Mouse (Mus musculus) layer of hippocampus, postnatal 36 days (tissue): ENCODE measurements at regions not wholly inside any gene's neighbourhood (a gene's known extent, or its start where the extent isn't known, plus 50 kb on each side); places are given as distances from the start of the nearest gene placed in this dataset.

Experiments
- DNase-seq, 2 experiments: peaks; one replicate each; pipeline ENCODE4 v3.0.0; 2022

- no peak for DNase-seq
Measured at GRCm38 (mm10) chr7:71043128-71043527, 308.2 kb downstream of the Gm10295 start.

GRCm38 (mm10) chr7:71041388-71041787 is 309.9 kb downstream of the Gm10295 start:
- no peak for DNase-seq

- no peak for DNase-seq
Measured at GRCm38 (mm10) chr7:71040846-71041245, 310.4 kb downstream of the Gm10295 start.

GRCm38 (mm10) chr7:71038537-71038936 is 312.7 kb downstream of the Gm10295 start:
- DNase-seq, result no peak

GRCm38 (mm10) chr7:71033121-71033520 is 318.2 kb downstream of the Gm10295 start:
- no peak for DNase-seq

GRCm38 (mm10) chr7:71023946-71024610 is 327.2 kb downstream of the Gm10295 start:
- DNase-seq, result no peak

GRCm38 (mm10) chr7:71023253-71023945 is 327.9 kb downstream of the Gm10295 start:
- DNase-seq, result no peak
